Mouse (Mus musculus) erythroblast, embryonic 14.5 days (primary cell): ENCODE data around the gene Setd7. TPM values are rescaled to one million over a fixed set of nuclear protein-coding genes. Genes with fewer than 3 reads are reported as not detected.
A peak's percentile ranks its signal among the peaks of the same experiment; 100 is the strongest.

Source experiments
- H3K27me3 ChIP-seq: 2 replicates; pipeline ENCODE4 v1.6.1; 2012; ENCODE audit warnings: inconsistent platforms; ENCODE audit not compliant: control insufficient read depth
- H3K36me3 ChIP-seq: 2 replicates; pipeline ENCODE4 v1.6.1; 2012; ENCODE audit warnings: mild to moderate bottlenecking, inconsistent platforms; ENCODE audit not compliant: control insufficient read depth
- H3K4me1 ChIP-seq: 2 replicates; pipeline ENCODE4 v1.6.1; 2012; ENCODE audit warnings: inconsistent platforms; ENCODE audit not compliant: control insufficient read depth
- H3K4me3 ChIP-seq: replicated peaks from 2 replicates; pipeline ENCODE3; 2012; ENCODE audit warnings: moderate library complexity, mild to moderate bottlenecking, inconsistent platforms
- H3K9me3 ChIP-seq: 2 replicates; pipeline ENCODE4 v1.6.1; 2012; ENCODE audit warnings: low read length, inconsistent platforms, mixed read lengths; ENCODE audit not compliant: control insufficient read depth
- GATA1 ChIP-seq: IDR thresholded peaks from 2 replicates; pipeline ENCODE4 v1.6.1; 2012; ENCODE audit warnings: low read length, inconsistent platforms, mixed read lengths
- TAL1 ChIP-seq: IDR thresholded peaks from 3 replicates; pipeline ENCODE4 v1.6.1; 2012; ENCODE audit warnings: low read length, inconsistent platforms, mixed read lengths
- polyA plus RNA-seq: library from polyadenylated mRNA; stranded (reverse); fragments of >175 nt; gene quantifications from 2 replicates; pipeline ENCODE4 v1.2.3, GENCODE M21; 2012

Setd7 gene
- polyA plus RNA-seq, 1 experiment: 0.02 TPM

DNA sequence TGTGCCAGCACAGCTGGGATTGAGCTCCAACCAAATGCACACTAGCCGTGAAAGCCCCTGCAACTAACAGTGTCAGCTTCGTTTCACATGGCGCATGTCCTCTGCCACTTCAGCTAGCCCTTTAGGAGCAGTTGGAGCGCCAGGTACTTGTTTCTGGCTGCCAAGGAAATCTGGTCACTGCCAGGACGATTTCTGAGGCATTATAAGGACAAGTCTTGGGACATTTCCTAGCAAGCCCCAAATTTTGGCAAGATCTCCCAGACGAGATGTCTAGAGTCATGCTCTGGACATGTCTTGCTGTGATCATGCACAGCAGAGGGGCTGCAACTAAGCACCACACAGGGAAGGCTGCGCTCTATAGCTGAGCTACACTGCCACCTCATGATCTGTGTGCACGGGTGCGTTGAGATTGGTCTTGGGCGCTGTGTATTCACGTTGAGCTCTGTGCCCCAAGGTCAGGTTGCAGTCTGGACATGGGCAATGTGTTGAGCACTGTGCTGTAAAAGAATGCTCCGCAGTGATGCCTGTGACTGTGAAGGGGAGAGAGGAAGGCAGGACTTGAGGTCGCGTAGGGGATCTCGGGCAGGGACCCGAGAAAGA is 35.4 kb downstream of the Setd7 start:
- Histone ChIP-seq H3K9me3 (no peaks in the 10 kb centered on the region), H3K27me3 (no peaks in the 10 kb centered on the region), H3K36me3 (peaks cover 32% of the 10 kb centered on the region), H3K4me1 (no peaks in the 10 kb centered on the region), H3K4me3 (no peak overlapping the region)
- TF ChIP-seq GATA1 (no peak), TAL1 (no peak)

DNA sequence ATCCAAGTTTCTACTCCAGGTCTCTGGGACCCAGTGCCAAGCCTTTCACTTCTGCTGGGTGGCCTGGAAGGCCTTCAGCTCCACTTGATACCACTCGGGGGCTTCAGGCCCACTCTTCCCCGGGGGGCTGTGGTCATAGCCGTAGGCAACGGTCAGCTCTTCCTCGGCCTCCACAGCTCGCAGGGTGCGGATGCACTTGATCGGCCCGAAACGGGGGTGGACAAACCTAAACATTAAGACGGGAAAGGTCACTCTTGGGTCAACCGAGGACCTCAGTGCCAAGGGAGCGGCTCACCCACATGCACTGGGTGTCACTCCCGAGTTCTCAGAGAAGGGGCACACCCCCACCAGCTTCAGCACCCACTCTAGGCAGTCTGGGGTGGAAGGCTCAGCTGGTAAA is 39.4 kb downstream of the Setd7 start:
- H3K4me1 ChIP-seq: peaks cover 30% of the 10 kb centered on the region
- H3K27me3 ChIP-seq: no peaks in the 10 kb centered on the region
- no peak overlapping the region for H3K4me3 ChIP-seq
- H3K9me3 ChIP-seq: no peaks in the 10 kb centered on the region
- H3K36me3 ChIP-seq: peaks cover 17% of the 10 kb centered on the region
- TF ChIP-seq GATA1 (no peak), TAL1 (no peak)

DNA sequence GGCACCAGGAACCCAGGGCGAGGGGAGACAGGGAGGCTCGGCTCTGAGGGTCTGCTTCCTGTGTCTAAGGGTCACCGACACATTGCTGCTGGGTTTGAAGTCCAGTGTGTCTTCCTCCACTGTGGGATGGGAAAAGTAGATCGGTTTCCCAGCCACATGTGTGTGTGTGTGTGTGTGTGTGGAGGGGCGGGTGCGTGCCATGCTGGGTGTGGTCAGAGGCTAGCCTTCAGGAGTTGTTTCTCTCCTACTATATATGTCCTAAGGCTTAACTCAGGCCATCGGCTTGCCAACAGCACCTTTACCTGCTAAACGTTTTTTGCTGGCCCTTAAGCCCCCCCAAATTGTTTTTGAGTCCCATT is 41.9 kb downstream of the Setd7 start:
- Histone ChIP-seq H3K4me3 (peak overlapping the region; percentile 43), H3K27me3 (no peaks in the 10 kb centered on the region), H3K36me3 (peaks cover 7% of the 10 kb centered on the region), H3K4me1 (peaks cover 30% of the 10 kb centered on the region), H3K9me3 (no peaks in the 10 kb centered on the region)
- no peak for TF ChIP-seq GATA1
- no peak for TF ChIP-seq TAL1

DNA sequence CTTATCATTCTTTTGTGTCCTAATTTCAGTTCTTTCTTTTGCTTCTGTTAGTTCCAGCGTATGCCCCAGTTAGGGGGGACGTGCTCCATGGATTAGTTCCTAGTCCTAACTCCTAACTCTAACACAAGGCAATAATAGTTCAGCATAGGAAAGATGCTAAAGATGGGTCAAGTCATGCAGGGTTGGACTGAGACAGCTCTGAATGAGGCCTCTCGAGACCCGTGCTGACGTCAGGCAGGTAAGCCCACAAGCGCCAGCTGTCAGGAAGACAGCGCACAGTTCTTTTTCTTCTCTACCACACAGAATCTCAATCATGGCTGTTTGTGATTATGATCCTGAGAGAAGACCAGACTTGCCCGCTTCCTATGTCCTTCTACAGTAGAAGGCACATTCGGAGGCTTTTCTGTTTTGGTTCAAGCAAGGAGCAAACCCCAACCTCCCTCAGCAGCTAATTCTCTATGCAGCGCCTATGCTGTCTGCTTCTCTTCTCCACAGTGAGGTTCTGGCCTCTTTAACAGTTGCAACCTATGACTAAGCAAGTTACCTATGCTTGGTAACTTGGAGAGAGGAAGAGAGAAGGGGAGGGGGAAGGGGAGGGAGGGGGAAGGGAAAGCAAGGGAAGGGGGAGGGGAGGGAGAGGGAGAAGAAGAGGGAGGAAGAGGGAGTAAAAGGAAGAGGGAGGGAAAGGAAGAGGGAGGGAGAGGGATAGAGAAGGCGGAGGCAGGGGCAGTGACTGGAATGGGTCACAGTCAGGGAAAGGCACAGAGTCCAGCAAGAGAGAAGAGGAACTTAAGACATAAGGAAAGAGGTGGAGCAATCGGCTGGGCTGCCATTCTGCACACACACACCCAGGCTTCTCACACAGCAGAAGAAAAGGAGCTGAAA is 42.6 kb downstream of the Setd7 start:
- peak overlapping the region; percentile 43 for H3K4me3 ChIP-seq
- TF ChIP-seq GATA1 (no peak), TAL1 (no peak)
- no peaks in the 10 kb centered on the region for H3K9me3 ChIP-seq
- peaks cover 30% of the 10 kb centered on the region for H3K4me1 ChIP-seq
- H3K36me3 ChIP-seq: peaks cover 3% of the 10 kb centered on the region
- H3K27me3 ChIP-seq: no peaks in the 10 kb centered on the region

DNA sequence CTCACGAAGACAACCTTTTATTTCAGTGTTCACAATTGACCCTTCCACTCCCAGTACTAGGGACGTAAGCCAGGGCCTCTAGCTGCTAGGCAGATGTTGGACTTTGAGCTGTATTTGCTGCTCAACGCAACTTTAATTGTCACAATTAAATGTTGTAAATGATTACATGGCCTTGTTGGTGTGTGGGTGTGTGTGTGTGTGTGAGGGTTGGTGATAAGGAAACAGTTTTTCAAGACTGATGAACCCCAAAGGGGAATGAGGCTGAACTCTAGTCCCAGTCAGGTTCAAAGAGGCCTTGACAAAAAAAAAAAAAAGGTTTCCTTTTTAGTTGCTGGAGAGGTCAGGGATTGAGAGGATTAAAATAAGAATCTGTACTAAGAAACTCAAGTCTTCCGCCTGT is 43.2 kb downstream of the Setd7 start:
- Histone ChIP-seq H3K36me3 (peaks cover 3% of the 10 kb centered on the region), H3K4me3 (no peak overlapping the region), H3K27me3 (no peaks in the 10 kb centered on the region), H3K9me3 (no peaks in the 10 kb centered on the region), H3K4me1 (peaks cover 30% of the 10 kb centered on the region)
- TF ChIP-seq TAL1 (no peak), GATA1 (no peak)

DNA sequence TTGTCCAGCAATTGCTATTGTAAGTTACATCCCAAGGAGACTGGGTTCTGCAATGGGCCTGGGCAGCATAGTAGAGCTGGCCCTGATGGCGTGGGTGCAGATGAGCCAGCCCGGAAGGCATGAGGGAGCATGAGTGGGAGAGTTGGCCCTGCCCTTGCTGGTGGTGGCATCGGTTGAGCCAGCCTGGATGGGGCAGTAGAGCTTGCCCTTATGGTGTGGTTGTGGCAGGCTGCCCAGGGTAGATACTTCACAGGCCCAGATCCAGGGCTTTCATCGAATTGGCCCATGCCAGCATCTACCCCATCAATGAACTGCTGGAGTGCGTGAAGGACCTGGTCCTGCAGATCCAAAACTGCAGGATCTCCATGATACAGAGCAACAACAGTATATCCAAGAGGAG is 48.7 kb downstream of the Setd7 start:
- no peaks in the 10 kb centered on the region for H3K36me3 ChIP-seq
- H3K4me1 ChIP-seq: peaks cover 7% of the 10 kb centered on the region
- no peaks in the 10 kb centered on the region; the same call in 1 of the 2 replicates for H3K27me3 ChIP-seq
- TF ChIP-seq GATA1 (no peak), TAL1 (no peak)
- no peak overlapping the region for H3K4me3 ChIP-seq
- no peaks in the 10 kb centered on the region for H3K9me3 ChIP-seq

DNA sequence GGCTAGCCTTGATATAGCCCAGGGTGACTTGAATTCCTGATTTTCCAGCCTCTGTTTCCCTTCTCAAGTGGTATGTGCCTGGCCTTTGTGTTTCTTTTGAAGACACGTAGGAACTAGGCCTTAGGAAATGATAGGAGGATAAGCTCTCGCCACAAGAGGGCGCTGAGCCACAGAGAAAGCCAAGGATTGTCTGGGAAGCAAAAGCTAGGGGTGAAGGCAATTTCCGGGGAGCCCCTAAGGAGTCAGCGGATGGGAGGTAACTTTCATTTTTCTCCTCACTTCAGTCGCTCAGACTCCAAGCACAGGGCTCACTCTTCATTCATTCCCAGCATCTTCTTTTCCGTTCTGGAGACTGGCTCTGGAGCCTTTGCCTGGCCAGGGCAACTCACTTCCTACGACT is 49.8 kb downstream of the Setd7 start:
- no peaks in the 10 kb centered on the region for H3K36me3 ChIP-seq
- peak overlapping the region; percentile 42 for H3K4me3 ChIP-seq
- H3K9me3 ChIP-seq: no peaks in the 10 kb centered on the region
- TF ChIP-seq TAL1 (no peak), GATA1 (no peak)
- H3K4me1 ChIP-seq: peaks cover 4% of the 10 kb centered on the region
- H3K27me3 ChIP-seq: no peaks in the 10 kb centered on the region; the same call in 1 of the 2 replicates

DNA sequence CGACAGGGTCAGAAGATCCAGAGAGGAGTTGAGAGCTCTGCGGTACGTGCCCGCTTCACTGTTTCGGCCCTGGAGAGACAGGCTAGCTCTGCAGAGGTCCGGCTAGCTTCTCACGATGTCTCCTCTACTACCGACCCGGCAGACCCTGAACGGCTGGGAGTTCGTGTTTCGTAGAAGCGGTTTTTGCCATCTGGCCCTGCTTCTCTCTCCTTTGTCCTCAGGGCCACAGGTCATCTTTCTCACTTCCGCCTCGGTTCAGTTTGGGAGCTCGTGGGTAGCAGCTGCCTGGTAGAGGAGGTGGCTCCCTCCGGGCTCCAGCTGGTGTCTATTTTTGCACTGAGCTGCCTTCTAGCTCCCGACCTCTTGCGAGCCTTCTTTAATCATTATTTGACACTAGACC is 55.2 kb downstream of the Setd7 start:
- Histone ChIP-seq H3K9me3 (no peaks in the 10 kb centered on the region), H3K36me3 (no peaks in the 10 kb centered on the region), H3K4me3 (no peak overlapping the region), H3K4me1 (no peaks in the 10 kb centered on the region), H3K27me3 (no peaks in the 10 kb centered on the region; the same call in 1 of the 2 replicates)
- TF ChIP-seq GATA1 (no peak), TAL1 (no peak)

DNA sequence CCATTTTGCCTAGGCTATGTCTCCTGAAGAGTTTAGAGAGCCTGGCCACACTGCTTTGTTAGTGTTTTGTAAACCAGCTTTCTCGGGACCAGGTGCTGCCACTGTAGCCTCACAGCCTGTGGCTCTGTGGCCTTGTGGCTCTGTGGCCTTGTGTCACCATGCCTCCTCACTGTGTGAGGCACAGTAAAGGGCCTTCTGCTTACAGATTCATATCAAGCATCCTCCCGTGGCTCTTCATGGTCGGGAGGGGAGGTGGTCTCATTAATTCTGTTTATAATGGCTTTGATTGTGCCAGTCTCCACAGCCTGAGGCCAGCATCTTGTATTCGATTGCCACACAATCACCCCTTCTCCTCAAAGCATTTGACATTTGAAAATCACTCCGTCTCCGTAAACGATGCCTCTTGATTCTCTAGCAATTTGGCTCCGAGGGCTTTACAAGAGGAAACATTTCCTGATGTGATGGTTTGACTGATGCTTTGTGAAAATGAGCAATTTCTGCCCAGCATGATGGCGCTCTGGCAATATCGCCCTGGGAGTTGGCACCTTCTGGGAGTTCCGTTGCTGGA is 56.2 kb downstream of the Setd7 start:
- H3K9me3 ChIP-seq: no peaks in the 10 kb centered on the region
- H3K4me1 ChIP-seq: no peaks in the 10 kb centered on the region
- H3K27me3 ChIP-seq: no peaks in the 10 kb centered on the region; the same call in 1 of the 2 replicates
- no peaks in the 10 kb centered on the region for H3K36me3 ChIP-seq
- H3K4me3 ChIP-seq: no peak overlapping the region
- TF ChIP-seq TAL1: no peak
- no peak for TF ChIP-seq GATA1
